Mouse (Mus musculus) adrenal gland, postnatal 14 days (tissue): ENCODE measurements around the gene Aph1c. TPM values are rescaled to one million over a fixed set of nuclear protein-coding genes. Genes with fewer than 3 reads are reported as not detected.
"Not testable (repeated sequence)": the region's sequence is repeated elsewhere in the genome, so short reads cannot be mapped to it uniquely, and the experiment has no call there.

ENCODE experiments used
- DNase-seq: peaks from one replicate; pipeline ENCODE4 v3.0.0; 2021; ENCODE audit warnings: mixed read lengths
- long read RNA-seq, 2 experiments: library from polyadenylated mRNA; stranded (forward); transcript quantifications; one replicate each; pipeline ENCODE4 v2.0.0; 2021
- total RNA-seq: library from RNA; stranded (reverse); gene quantifications from 2 replicates; pipeline ENCODE4 v1.2.3, GENCODE M21; 2021

The Aph1c gene
- 7.9 and 8.0 TPM in 2 replicates for total RNA-seq
- long read RNA-seq, experiment 1, full-length matches to known transcripts, result 11 of 16 reads
- long read RNA-seq, experiment 1, partial matches to known transcripts, result 0 of 16 reads
- long read RNA-seq, experiment 1, other reads (novel, unspliced or antisense), result 5 of 16 reads
- long read RNA-seq, experiment 2, full-length matches to known transcripts, result 5 of 11 reads
- long read RNA-seq, experiment 2, partial matches to known transcripts, result 3 of 11 reads
- long read RNA-seq, experiment 2, other reads (novel, unspliced or antisense), result 3 of 11 reads

GRCm38 (mm10) chr9:66834318-66835096 lies at the start of gene Aph1c:
TSS of gene Aph1c (minus strand) at chr9:66834726.
- peak; percentile 99 for DNase-seq

GRCm38 (mm10) chr9:66883500-66883899 lies 49.0 kb upstream of the Aph1c start:
- DNase-seq, result no peak

- DNase-seq, result peak; percentile 50
Observed at GRCm38 (mm10) chr9:66882406-66882821, 47.9 kb upstream of the Aph1c start.

GRCm38 (mm10) chr9:66881858-66882257 lies 47.3 kb upstream of the Aph1c start:
- DNase-seq, result no peak

- no peak for DNase-seq
Observed at GRCm38 (mm10) chr9:66880752-66881151, 46.2 kb upstream of the Aph1c start.

GRCm38 (mm10) chr9:66879486-66879885 lies 45.0 kb upstream of the Aph1c start:
- DNase-seq, result no peak

- no peak for DNase-seq
Observed at GRCm38 (mm10) chr9:66878899-66879298, 44.4 kb upstream of the Aph1c start.

GRCm38 (mm10) chr9:66876577-66876976 lies 42.1 kb upstream of the Aph1c start:
- DNase-seq, result no peak

GRCm38 (mm10) chr9:66874297-66874696 lies 39.8 kb upstream of the Aph1c start:
- DNase-seq, result no peak

- DNase-seq, result no peak
Observed at GRCm38 (mm10) chr9:66873531-66873930, 39.0 kb upstream of the Aph1c start.

- not testable (repeated sequence) for DNase-seq
Observed at GRCm38 (mm10) chr9:66873009-66873408, 38.5 kb upstream of the Aph1c start.

GRCm38 (mm10) chr9:66872015-66872727 lies 37.6 kb upstream of the Aph1c start:
- DNase-seq, result peak; percentile 85

GRCm38 (mm10) chr9:66864708-66865107 lies 30.2 kb upstream of the Aph1c start:
- no peak for DNase-seq

GRCm38 (mm10) chr9:66863456-66863855 lies 28.9 kb upstream of the Aph1c start:
- no peak for DNase-seq

GRCm38 (mm10) chr9:66862202-66862601 lies 27.7 kb upstream of the Aph1c start:
- no peak for DNase-seq

GRCm38 (mm10) chr9:66861104-66861767 lies 26.7 kb upstream of the Aph1c start:
- no peak for DNase-seq

- peak; percentile 35 for DNase-seq
Observed at GRCm38 (mm10) chr9:66859523-66859922, 25.0 kb upstream of the Aph1c start.

- DNase-seq, result no peak
Observed at GRCm38 (mm10) chr9:66855865-66856264, 21.3 kb upstream of the Aph1c start.

- no peak for DNase-seq
Observed at GRCm38 (mm10) chr9:66852592-66852991, 18.1 kb upstream of the Aph1c start.

GRCm38 (mm10) chr9:66850966-66851365 lies 16.4 kb upstream of the Aph1c start:
- no peak for DNase-seq

GRCm38 (mm10) chr9:66846822-66847221 lies 12.3 kb upstream of the Aph1c start:
- no peak for DNase-seq

GRCm38 (mm10) chr9:66835097-66835480 lies 563 bp upstream of the Aph1c start:
- peak; percentile 74 for DNase-seq
